Mouse (Mus musculus) left cerebral cortex, adult 9 months (tissue): ENCODE data around the gene Actr2.
"Not testable (repeated sequence)": the region's sequence is repeated elsewhere in the genome, so short reads cannot be mapped to it uniquely, and the experiment has no call there.

ENCODE experiments used
- DNase-seq, 2 experiments: peaks; one replicate each; pipeline ENCODE4 v3.0.0; 2022; ENCODE audit warnings: low spot score in 2 of 2

The Actr2 gene

GRCm38 (mm10) chr11:20116701-20117100 lies 4.0 kb upstream of the Actr2 start:
- DNase-seq = no peak

- peak in 1 of 2 experiments; percentile 12 for DNase-seq
Measured at GRCm38 (mm10) chr11:20116030-20116551, 3.4 kb upstream of the Actr2 start.

- peak; percentile 55 to 79 for DNase-seq
Measured at GRCm38 (mm10) chr11:20112006-20112740, 540 bp downstream of the Actr2 start.

GRCm38 (mm10) chr11:20108151-20108550 lies 4.6 kb downstream of the Actr2 start:
- DNase-seq = no peak

GRCm38 (mm10) chr11:20107683-20108082 lies 5.0 kb downstream of the Actr2 start:
- no peak for DNase-seq

- no peak for DNase-seq
Measured at GRCm38 (mm10) chr11:20106946-20107345, 5.8 kb downstream of the Actr2 start.

- no peak for DNase-seq
Measured at GRCm38 (mm10) chr11:20103949-20104348, 8.8 kb downstream of the Actr2 start.

GRCm38 (mm10) chr11:20086306-20086705 lies 26.4 kb downstream of the Actr2 start:
- no peak for DNase-seq

GRCm38 (mm10) chr11:20085635-20086034 lies 27.1 kb downstream of the Actr2 start:
- DNase-seq = no peak

- DNase-seq = no peak
Measured at GRCm38 (mm10) chr11:20075415-20075814, 37.3 kb downstream of the Actr2 start.

GRCm38 (mm10) chr11:20072826-20073225 lies 39.9 kb downstream of the Actr2 start:
- no peak for DNase-seq

GRCm38 (mm10) chr11:20072174-20072573 lies 40.5 kb downstream of the Actr2 start:
- DNase-seq = peak in 1 of 2 experiments; percentile 53

- DNase-seq = no peak
Measured at GRCm38 (mm10) chr11:20068346-20069004, 44.2 kb downstream of the Actr2 start.

- DNase-seq = no peak
Measured at GRCm38 (mm10) chr11:20067521-20067920, 45.2 kb downstream of the Actr2 start.

- DNase-seq = no peak
Measured at GRCm38 (mm10) chr11:20066106-20066505, 46.6 kb downstream of the Actr2 start.

GRCm38 (mm10) chr11:20064926-20065325 lies 47.8 kb downstream of the Actr2 start:
- no peak for DNase-seq

GRCm38 (mm10) chr11:20064086-20064485 lies 48.6 kb downstream of the Actr2 start:
- DNase-seq = not testable (repeated sequence)

GRCm38 (mm10) chr11:20062801-20063200 lies 49.9 kb downstream of the Actr2 start:
- DNase-seq = not testable (repeated sequence)

GRCm38 (mm10) chr11:20059736-20060135 lies 53.0 kb downstream of the Actr2 start:
- DNase-seq = no peak

GRCm38 (mm10) chr11:20057429-20057828 lies 55.3 kb downstream of the Actr2 start:
- no peak for DNase-seq

- DNase-seq = no peak
Measured at GRCm38 (mm10) chr11:20056168-20056567, 56.5 kb downstream of the Actr2 start.

- DNase-seq = no peak
Measured at GRCm38 (mm10) chr11:20054617-20055016, 58.1 kb downstream of the Actr2 start.

- DNase-seq = no peak
Measured at GRCm38 (mm10) chr11:20053951-20054350, 58.8 kb downstream of the Actr2 start.
